Mouse (Mus musculus): ENCODE results near the gene Spata48. TPM values are rescaled to one million over a fixed set of nuclear protein-coding genes. Genes with fewer than 3 reads are reported as not detected.

Gene Spata48
- polyA plus RNA-seq, 1 experiment, result 0.62 TPM

DNA sequence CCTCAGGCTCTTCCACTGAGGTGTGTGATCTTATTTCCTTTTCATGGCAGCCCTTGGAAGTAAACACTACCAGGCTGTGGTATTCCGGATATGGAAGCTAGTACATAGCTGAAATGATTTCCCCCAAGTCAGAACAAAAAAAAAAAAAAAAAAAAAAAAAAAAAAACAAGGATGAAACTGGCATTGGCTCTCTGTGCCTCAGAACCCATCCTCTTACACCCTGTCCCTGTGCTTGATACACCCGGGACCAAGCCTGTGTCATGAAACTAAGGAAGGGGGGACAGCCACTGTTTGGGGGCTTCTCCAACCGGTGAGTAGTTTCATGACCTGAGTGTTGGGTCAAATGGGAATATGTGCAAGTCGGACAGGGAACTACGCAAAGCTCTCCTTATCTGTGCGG is 99.2 kb downstream of the Spata48 start:
- H3K4me1 ChIP-seq (ENCODE audit: control insufficient read depth, insufficient read depth, low read length), result no peaks in the 10 kb centered on the region
- no peak overlapping the region for H3K4me3 ChIP-seq (replicated peaks; ENCODE audit: insufficient read depth, low read depth, low read length)
- DNase-seq, result no peak
- TF ChIP-seq POLR2A (IDR thresholded peaks at IDR 0.05; ENCODE audit: borderline replicate concordance, insufficient read depth, low read length), result no peak
- TF ChIP-seq CTCF (IDR thresholded peaks at IDR 0.05; ENCODE audit: borderline replicate concordance, insufficient read depth, low read depth, low read length), result no peak
- no peaks in the 10 kb centered on the region for H3K27me3 ChIP-seq (ENCODE audit: control insufficient read depth, insufficient read depth, low read length)
- no peak overlapping the region for H3K27ac ChIP-seq (ENCODE audit: insufficient read depth, low read length)
- WGBS, result 88% methylated on average over 6 of the region's 6 CpGs

DNA sequence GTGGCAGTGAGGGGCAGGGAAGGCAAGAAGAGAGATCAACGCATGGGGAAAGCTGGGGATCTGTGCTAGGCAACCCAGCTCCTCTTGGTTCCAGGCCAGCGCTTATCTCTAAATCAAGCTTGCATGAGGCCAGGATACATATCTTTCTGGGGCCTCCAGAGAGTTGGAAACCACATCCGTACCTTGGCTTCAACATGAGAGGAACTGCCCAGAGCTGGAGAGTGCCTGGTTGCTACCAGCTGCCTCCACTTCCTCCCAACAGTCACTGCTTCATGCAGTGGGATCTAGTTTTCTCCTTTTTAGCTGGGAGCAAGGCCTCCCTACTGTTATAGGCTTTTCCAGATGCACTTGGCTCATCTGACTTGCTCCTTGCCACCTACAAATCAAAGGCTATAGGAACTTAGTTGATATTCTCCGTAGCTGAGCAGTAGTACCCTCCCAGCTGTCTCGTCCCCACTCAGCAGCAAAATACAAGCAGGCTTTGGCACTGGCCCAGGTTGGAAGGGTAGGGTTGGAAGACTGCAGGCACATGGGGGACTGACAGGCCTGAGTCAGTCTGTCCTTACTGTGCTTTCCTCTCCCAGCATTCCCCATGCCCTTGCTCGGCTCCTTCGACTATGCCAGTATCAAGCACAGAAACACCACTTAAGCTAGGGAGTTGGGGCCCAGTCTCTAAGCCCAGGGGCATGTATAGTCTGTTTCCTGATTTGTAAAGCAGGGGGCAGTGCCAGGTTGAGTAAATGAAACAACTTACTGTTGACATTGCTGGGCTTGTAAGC is 102.6 kb downstream of the Spata48 start:
- H3K27ac ChIP-seq (ENCODE audit: insufficient read depth, low read length), result no peak overlapping the region
- H3K4me1 ChIP-seq (ENCODE audit: control insufficient read depth, insufficient read depth, low read length), result no peaks in the 10 kb centered on the region
- no peak overlapping the region for H3K4me3 ChIP-seq (replicated peaks; ENCODE audit: insufficient read depth, low read depth, low read length)
- TF ChIP-seq POLR2A (IDR thresholded peaks at IDR 0.05; ENCODE audit: borderline replicate concordance, insufficient read depth, low read length), result no peak
- no peak for TF ChIP-seq CTCF (IDR thresholded peaks at IDR 0.05; ENCODE audit: borderline replicate concordance, insufficient read depth, low read depth, low read length)
- DNase-seq, result no peak
- WGBS, result 28% methylated on average over 7 of the region's 7 CpGs
- H3K27me3 ChIP-seq (ENCODE audit: control insufficient read depth, insufficient read depth, low read length), result no peaks in the 10 kb centered on the region

Other genes with a start within 250 kb of the Spata48 start
- gene Zpbp, start 314 bp downstream of the Spata48 start, polyA plus RNA-seq (2012; rRNA removed), result 0.40 and 0.46 TPM in 2 replicates
- not detected in 2 replicates for gene 4930512M02Rik, start 165.7 kb downstream of the Spata48 start, polyA plus RNA-seq (2012; rRNA removed)
- gene Ikzf1, start 222.9 kb downstream of the Spata48 start, polyA plus RNA-seq (2012; rRNA removed), result 0.60 and 0.82 TPM in 2 replicates